Mouse (Mus musculus) cerebellum, postnatal 36 days (tissue): Measurements from ENCODE around the gene Timmdc1.
A peak's percentile ranks its signal among the peaks of the same experiment; 100 is the strongest.

ENCODE experiments used
- DNase-seq, 2 experiments: peaks; one replicate each; pipeline ENCODE4 v3.0.0; 2021 to 2022; ENCODE audit warnings: mixed read lengths in 2 of 2

Timmdc1 gene

GRCm38 (mm10) chr16:38461749-38462148 lies 60.7 kb downstream of the Timmdc1 start:
- DNase-seq, result no peak

- DNase-seq, result no peak
Measured at GRCm38 (mm10) chr16:38459990-38460389, 62.5 kb downstream of the Timmdc1 start.

- DNase-seq, result no peak
Measured at GRCm38 (mm10) chr16:38458600-38459280, 63.7 kb downstream of the Timmdc1 start.

GRCm38 (mm10) chr16:38456812-38457567 lies 65.5 kb downstream of the Timmdc1 start:
- no peak for DNase-seq

- no peak for DNase-seq
Measured at GRCm38 (mm10) chr16:38455511-38456418, 66.7 kb downstream of the Timmdc1 start, which contains the start of gene Cd80. TSS of gene Cd80 (plus strand) at chr16:38455561.

- no peak for DNase-seq
Measured at GRCm38 (mm10) chr16:38454533-38455254, 67.8 kb downstream of the Timmdc1 start.

- no peak for DNase-seq
Measured at GRCm38 (mm10) chr16:38453952-38454351, 68.5 kb downstream of the Timmdc1 start.

- DNase-seq, result no peak
Measured at GRCm38 (mm10) chr16:38453203-38453553, 69.3 kb downstream of the Timmdc1 start.

GRCm38 (mm10) chr16:38452442-38453202 lies 69.8 kb downstream of the Timmdc1 start, which contains the start of gene Adprh:
TSS of gene Adprh (minus strand) at chr16:38452703.
- peak; percentile 88 to 92 for DNase-seq

GRCm38 (mm10) chr16:38451421-38452205 lies 70.8 kb downstream of the Timmdc1 start:
- DNase-seq, result peak in 1 of 2 experiments; percentile 17

- no peak for DNase-seq
Measured at GRCm38 (mm10) chr16:38450707-38451106, 71.8 kb downstream of the Timmdc1 start.

- DNase-seq, result no peak
Measured at GRCm38 (mm10) chr16:38448458-38448857, 74.0 kb downstream of the Timmdc1 start.
